Mouse (Mus musculus): ENCODE measurements around the gene Tnmd. TPM values are rescaled to one million over a fixed set of nuclear protein-coding genes. Genes with fewer than 3 reads are reported as not detected.

Gene Tnmd
- polyA plus RNA-seq (2014; fragmentation: Illumina TruSeq; extraction: RNeasy Lipid Tissue Mini Kit (QIAGEN cat#74804); ENCODE audit: low read depth, low replicate concordance), result not detected

DNA sequence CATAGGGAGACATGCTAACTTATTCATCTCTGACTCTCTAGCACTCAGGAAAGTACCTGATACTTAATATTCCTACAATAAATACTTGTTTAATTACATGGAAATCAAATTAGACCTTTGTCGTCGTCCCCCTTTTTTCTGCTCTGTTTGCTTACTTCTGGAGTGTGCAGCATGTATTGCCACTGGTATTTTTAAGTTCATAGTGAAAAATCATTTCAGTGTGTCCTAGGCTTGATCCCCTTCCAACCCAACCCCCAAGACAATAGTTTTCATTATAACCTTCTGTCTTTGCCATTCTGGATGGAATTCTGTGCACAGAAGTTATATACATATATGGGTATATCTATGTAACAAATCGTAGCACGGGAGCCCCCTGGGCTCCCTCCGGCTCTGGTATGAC, at the start of gene Tnmd:
Gene Tnmd, plus strand, starts transcription at position 301 of the 400 bp plus-strand sequence.

DNA sequence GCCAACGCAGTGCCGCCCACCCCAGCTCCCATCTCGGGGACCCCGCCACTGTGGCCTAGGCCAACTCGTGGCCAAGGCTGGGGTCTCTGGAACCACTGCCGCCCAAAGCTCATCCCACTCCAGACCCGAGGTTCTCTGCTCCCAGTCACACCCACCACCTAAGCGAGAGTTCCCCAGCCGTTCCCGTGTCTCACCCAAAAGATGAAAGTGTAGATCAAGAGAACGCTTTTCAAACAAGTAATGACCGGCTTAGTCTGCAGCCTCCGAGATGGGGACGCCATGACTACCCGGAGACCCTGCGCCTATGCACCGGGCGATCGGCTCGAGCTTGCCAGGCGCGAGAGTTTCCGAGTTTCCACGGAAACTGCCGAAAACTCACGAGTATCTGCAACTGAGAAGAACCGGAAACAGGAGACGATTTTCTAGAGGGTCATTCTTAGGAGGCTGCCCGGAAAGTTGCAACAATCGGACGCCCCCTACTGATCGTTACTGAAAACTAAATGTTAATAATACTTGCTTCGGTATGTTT, 47.3 kb downstream of the Tnmd start, which contains the start of gene Tspan6:
Gene Tspan6, minus strand, starts transcription at position 416 of the 529 bp plus-strand sequence.

DNA sequence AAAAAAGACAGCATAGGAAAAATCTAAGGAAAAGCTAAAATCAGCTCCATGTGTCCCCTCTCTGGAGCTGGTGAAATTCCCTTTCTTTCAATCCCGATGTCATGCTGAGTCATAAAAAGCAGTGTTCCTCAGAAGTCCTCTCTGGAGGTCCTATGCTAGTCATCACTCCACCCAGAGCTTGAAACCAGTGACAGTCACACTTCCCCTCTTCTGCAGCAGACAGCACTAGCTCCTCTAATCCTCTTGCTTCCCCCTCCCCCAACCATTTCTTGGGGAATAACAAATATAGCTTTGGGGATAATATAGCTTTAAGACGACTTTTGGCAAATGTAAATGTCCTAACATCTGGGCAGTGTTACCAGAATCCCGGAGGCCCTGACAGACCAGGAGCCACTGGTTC, 57.5 kb downstream of the Tnmd start, which contains the start of gene Srpx2:
Gene Srpx2, plus strand, starts transcription at position 166 of the 400 bp plus-strand sequence.

Other genes with a start within 250 kb of the Tnmd start
- gene Pcdh19, start 162.0 kb upstream of the Tnmd start, polyA plus RNA-seq (2014; fragmentation: Illumina TruSeq; extraction: RNeasy Lipid Tissue Mini Kit (QIAGEN cat#74804); ENCODE audit: low read depth, low replicate concordance), result not detected
- 1.2 TPM for gene Tspan6, start 47.4 kb downstream of the Tnmd start, polyA plus RNA-seq (2014; fragmentation: Illumina TruSeq; extraction: RNeasy Lipid Tissue Mini Kit (QIAGEN cat#74804); ENCODE audit: low read depth, low replicate concordance)
- gene Srpx2, start 57.4 kb downstream of the Tnmd start, polyA plus RNA-seq (2014; fragmentation: Illumina TruSeq; extraction: RNeasy Lipid Tissue Mini Kit (QIAGEN cat#74804); ENCODE audit: low read depth, low replicate concordance), result 0.61 TPM
- 3.2 TPM for gene Sytl4, start 130.8 kb downstream of the Tnmd start, polyA plus RNA-seq (2014; fragmentation: Illumina TruSeq; extraction: RNeasy Lipid Tissue Mini Kit (QIAGEN cat#74804); ENCODE audit: low read depth, low replicate concordance)
- 13.1 TPM for gene Cstf2, start 208.2 kb downstream of the Tnmd start, polyA plus RNA-seq (2014; fragmentation: Illumina TruSeq; extraction: RNeasy Lipid Tissue Mini Kit (QIAGEN cat#74804); ENCODE audit: low read depth, low replicate concordance)